Mouse (Mus musculus) megakaryocyte, embryonic 14.5 days (primary cell): ENCODE measurements at regions not wholly inside any gene's neighbourhood (a gene's known extent, or its start where the extent isn't known, plus 50 kb on each side); places are given as distances from the start of the nearest gene placed in this dataset.

Source experiments
- FLI1 ChIP-seq: IDR thresholded peaks from 2 replicates; pipeline ENCODE4 v1.6.1; 2012; ENCODE audit warnings: low read length, inconsistent platforms, mixed read lengths
- GATA1 ChIP-seq: IDR thresholded peaks from 3 replicates; pipeline ENCODE4 v1.6.1; 2012; ENCODE audit warnings: mixed read lengths, low read length, inconsistent platforms, borderline replicate concordance

DNA sequence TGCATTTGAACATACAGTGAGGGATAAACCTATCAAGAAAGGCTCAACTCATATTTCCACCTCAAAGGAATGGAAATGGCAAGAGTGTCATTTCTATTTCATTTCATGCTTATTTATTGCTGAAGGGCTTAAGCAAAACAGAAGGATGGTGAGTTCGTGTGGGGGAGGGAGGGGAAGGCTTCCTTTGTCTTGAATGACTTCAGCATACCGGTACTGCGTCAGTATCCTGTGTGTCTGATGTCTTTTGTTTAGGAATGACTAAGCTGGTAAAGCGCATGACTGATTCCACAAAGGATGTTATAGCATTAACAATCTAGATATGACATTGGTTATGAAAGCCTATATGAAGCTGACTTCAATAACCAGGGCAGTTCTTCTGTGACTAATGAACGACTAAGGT is 139.5 kb upstream of the Gap43 start:
- TF ChIP-seq GATA1 (no peak), FLI1 (no peak)
